Mouse (Mus musculus) c-Kit-positive CD71-positive TER-119-positive erythroid progenitor cells, embryonic 14.5 days (primary cell): ENCODE data around the gene Pomgnt1.

ENCODE experiments used
- DNase-seq: peaks from one replicate; pipeline ENCODE4 v3.0.0-alpha.2; 2013; ENCODE audit warnings: low spot score

The Pomgnt1 gene

GRCm38 (mm10) chr4:116137421-116137996, 13.9 kb downstream of the Pomgnt1 start:
- DNase-seq, result no peak

GRCm38 (mm10) chr4:116140801-116141574, 17.3 kb downstream of the Pomgnt1 start:
- DNase-seq, result no peak

GRCm38 (mm10) chr4:116141736-116142135, 18.1 kb downstream of the Pomgnt1 start:
- no peak for DNase-seq

- DNase-seq, result no peak
Measured at GRCm38 (mm10) chr4:116142269-116142668, 18.6 kb downstream of the Pomgnt1 start.

GRCm38 (mm10) chr4:116143317-116143811, 19.7 kb downstream of the Pomgnt1 start:
- DNase-seq, result no peak

GRCm38 (mm10) chr4:116143891-116144717, 20.5 kb downstream of the Pomgnt1 start:
- DNase-seq, result no peak

GRCm38 (mm10) chr4:116149812-116150155, 26.1 kb downstream of the Pomgnt1 start:
- DNase-seq, result no peak

- DNase-seq, result peak; percentile 59
Measured at GRCm38 (mm10) chr4:116150156-116150861, 26.7 kb downstream of the Pomgnt1 start.

- DNase-seq, result no peak
Measured at GRCm38 (mm10) chr4:116150862-116151221, 27.2 kb downstream of the Pomgnt1 start.

- no peak for DNase-seq
Measured at GRCm38 (mm10) chr4:116151238-116151637, 27.6 kb downstream of the Pomgnt1 start, which contains the start of gene Lurap1. Gene Lurap1 (minus strand): TSS chr4:116151338.

GRCm38 (mm10) chr4:116152702-116153101, 29.1 kb downstream of the Pomgnt1 start:
- no peak for DNase-seq

- DNase-seq, result no peak
Measured at GRCm38 (mm10) chr4:116157882-116158281, 34.2 kb downstream of the Pomgnt1 start.

- peak; percentile 31 for DNase-seq
Measured at GRCm38 (mm10) chr4:116159912-116160311, 36.3 kb downstream of the Pomgnt1 start.

GRCm38 (mm10) chr4:116160769-116161168, 37.1 kb downstream of the Pomgnt1 start:
- DNase-seq, result no peak

- no peak for DNase-seq
Measured at GRCm38 (mm10) chr4:116162142-116162541, 38.5 kb downstream of the Pomgnt1 start.

GRCm38 (mm10) chr4:116164759-116165554, 41.3 kb downstream of the Pomgnt1 start:
- DNase-seq, result no peak

- no peak for DNase-seq
Measured at GRCm38 (mm10) chr4:116165708-116166407, 42.2 kb downstream of the Pomgnt1 start.

GRCm38 (mm10) chr4:116167404-116167803, 43.8 kb downstream of the Pomgnt1 start, which contains the start of gene Tspan1:
Gene Tspan1 (minus strand): TSS chr4:116167601.
- no peak for DNase-seq

GRCm38 (mm10) chr4:116168617-116169352, 45.1 kb downstream of the Pomgnt1 start:
- DNase-seq, result peak; percentile 52

- DNase-seq, result no peak
Measured at GRCm38 (mm10) chr4:116169353-116169672, 45.7 kb downstream of the Pomgnt1 start.
